Mouse (Mus musculus): Measurements from ENCODE around the gene Il27ra. TPM values are rescaled to one million over a fixed set of nuclear protein-coding genes. Genes with fewer than 3 reads are reported as not detected.
"Not testable (repeated sequence)": the region's sequence is repeated elsewhere in the genome, so short reads cannot be mapped to it uniquely, and the experiment has no call there.

The Il27ra gene
- polyA plus RNA-seq, 1 experiment from 2014 or later, result 0.66 TPM

- WGBS, result 88% methylated on average over 7 of the region's 7 CpGs
- Histone ChIP-seq H3K27ac (no peak overlapping the region), H3K9me3 (no peaks in the 10 kb centered on the region), H3K36me3 (peaks cover 88% of the 10 kb centered on the region), H3K9ac (no peak overlapping the region), H3K27me3 (no peaks in the 10 kb centered on the region), H3K4me2 (no peak overlapping the region), H3K4me1 (no peaks in the 10 kb centered on the region), H3K4me3 (no peak overlapping the region)
- ATAC-seq (ENCODE audit: insufficient number of reproducible peaks, insufficient read depth, low FRiP score, low TSS enrichment, low read depth), result no peak
Measured at GRCm38 (mm10) chr8:83989243-83989642, 53.1 kb downstream of the Il27ra start.

GRCm38 (mm10) chr8:83983222-83983621 is 59.2 kb downstream of the Il27ra start:
- H3K9me3 ChIP-seq; H3K27me3 ChIP-seq; H3K4me2 ChIP-seq; H3K4me3 ChIP-seq; H3K9ac ChIP-seq; H3K4me1 ChIP-seq; ATAC-seq (ENCODE audit: insufficient number of reproducible peaks, insufficient read depth, low FRiP score, low TSS enrichment, low read depth); H3K27ac ChIP-seq: not testable (repeated sequence)
- H3K36me3 ChIP-seq, result peaks cover 84% of the 10 kb centered on the region
- WGBS, result 98% methylated on average over 2 of the region's 2 CpGs

GRCm38 (mm10) chr8:83982449-83982848 is 59.9 kb downstream of the Il27ra start:
- ATAC-seq (ENCODE audit: insufficient number of reproducible peaks, insufficient read depth, low FRiP score, low TSS enrichment, low read depth), result no peak
- H3K9me3 ChIP-seq, result no peaks in the 10 kb centered on the region
- H3K36me3 ChIP-seq, result peaks cover 80% of the 10 kb centered on the region
- no peaks in the 10 kb centered on the region for H3K27me3 ChIP-seq
- H3K27ac ChIP-seq, result no peak overlapping the region
- no peak overlapping the region for H3K4me2 ChIP-seq
- peaks cover 6% of the 10 kb centered on the region for H3K4me1 ChIP-seq
- no peak overlapping the region for H3K4me3 ChIP-seq
- no peak overlapping the region for H3K9ac ChIP-seq
- WGBS, result 90% methylated on average over 4 of the region's 4 CpGs

- WGBS, result 94% methylated on average over 7 of the region's 7 CpGs
- Histone ChIP-seq H3K27me3 (no peaks in the 10 kb centered on the region), H3K4me3 (no peak overlapping the region), H3K9me3 (no peaks in the 10 kb centered on the region), H3K4me2 (no peak overlapping the region), H3K4me1 (peaks cover 15% of the 10 kb centered on the region), H3K36me3 (peaks cover 71% of the 10 kb centered on the region), H3K9ac (no peak overlapping the region), H3K27ac (no peak overlapping the region)
- ATAC-seq (ENCODE audit: insufficient number of reproducible peaks, insufficient read depth, low FRiP score, low TSS enrichment, low read depth), result no peak
Measured at GRCm38 (mm10) chr8:83981533-83981932, 60.9 kb downstream of the Il27ra start.

GRCm38 (mm10) chr8:83980845-83981244 is 61.5 kb downstream of the Il27ra start:
- H3K36me3 ChIP-seq, result peaks cover 64% of the 10 kb centered on the region
- 83% methylated on average over 8 of the region's 8 CpGs for WGBS
- H3K4me1 ChIP-seq, result peaks cover 18% of the 10 kb centered on the region
- no peak overlapping the region for H3K4me3 ChIP-seq
- ATAC-seq (ENCODE audit: insufficient number of reproducible peaks, insufficient read depth, low FRiP score, low TSS enrichment, low read depth), result no peak
- H3K27me3 ChIP-seq, result no peaks in the 10 kb centered on the region
- no peak overlapping the region for H3K27ac ChIP-seq
- H3K9me3 ChIP-seq, result no peaks in the 10 kb centered on the region
- no peak overlapping the region for H3K4me2 ChIP-seq
- H3K9ac ChIP-seq, result no peak overlapping the region

MicroRNA genes within 50 kb of the gene (microRNA counts, 519-probe panel; counts per million panel counts)
- microRNA mmu-miR-1199 (236 counts per million, percentile 44 among the panel's probes with 10 or more counts), microRNA mmu-miR-709 (2,580 counts per million, percentile 62 among the panel's probes with 10 or more counts)

Small RNA genes lying within 50 kb of the gene (microRNA-seq; reads per million reads assigned to microRNA genes)
- gene Mir1199 (not detected), gene Mir709 (not detected), gene Mir8111 (3.7 reads per million, percentile 15 among the genes with 10 or more reads in this experiment)

Other genes starting within 250 kb of the Il27ra start
- gene Adgrl1, start 142.5 kb downstream of the Il27ra start, polyA plus RNA-seq (2015; fragmentation: Nextera tagmentation; extraction: Ambion mirVana), result 30.5 and 31.6 TPM in 2 replicates
- 0.55 and 0.63 TPM in 2 replicates for gene Gm10644, start 87.4 kb downstream of the Il27ra start, polyA plus RNA-seq (2015; fragmentation: Nextera tagmentation; extraction: Ambion mirVana)
- gene Asf1b, start 87.1 kb downstream of the Il27ra start, polyA plus RNA-seq (2015; fragmentation: Nextera tagmentation; extraction: Ambion mirVana), result 58.0 and 61.3 TPM in 2 replicates
- gene Prkaca, start 69.6 kb downstream of the Il27ra start, polyA plus RNA-seq (2015; fragmentation: Nextera tagmentation; extraction: Ambion mirVana), result 148 and 159 TPM in 2 replicates
- gene Samd1, start 44.9 kb downstream of the Il27ra start, polyA plus RNA-seq (2015; fragmentation: Nextera tagmentation; extraction: Ambion mirVana), result 14.5 and 15.8 TPM in 2 replicates
- gene 1700067K01Rik, start 41.1 kb downstream of the Il27ra start, polyA plus RNA-seq (2015; fragmentation: Nextera tagmentation; extraction: Ambion mirVana), result 0.73 and 1.6 TPM in 2 replicates
- gene 2210011C24Rik, start 30.4 kb downstream of the Il27ra start, polyA plus RNA-seq (2015; fragmentation: Nextera tagmentation; extraction: Ambion mirVana), result 0.59 TPM in 1 of 2 replicates, not detected in the other
- 6.9 and 8.5 TPM in 2 replicates for gene Palm3, start 21.1 kb downstream of the Il27ra start, polyA plus RNA-seq (2015; fragmentation: Nextera tagmentation; extraction: Ambion mirVana)
- gene Rln3, start 2.4 kb upstream of the Il27ra start, polyA plus RNA-seq (2015; fragmentation: Nextera tagmentation; extraction: Ambion mirVana), result not detected in 2 replicates
- 1.6 and 2.0 TPM in 2 replicates for gene Gm10643, start 22.5 kb upstream of the Il27ra start, polyA plus RNA-seq (2015; fragmentation: Nextera tagmentation; extraction: Ambion mirVana)
- gene Rfx1, start 24.2 kb upstream of the Il27ra start, polyA plus RNA-seq (2015; fragmentation: Nextera tagmentation; extraction: Ambion mirVana), result 8.7 and 10.1 TPM in 2 replicates
- 10.8 and 12.2 TPM in 2 replicates for gene Dcaf15, start 62.2 kb upstream of the Il27ra start, polyA plus RNA-seq (2015; fragmentation: Nextera tagmentation; extraction: Ambion mirVana)
- 1.6 and 2.0 TPM in 2 replicates for gene Podnl1, start 83.4 kb upstream of the Il27ra start, polyA plus RNA-seq (2015; fragmentation: Nextera tagmentation; extraction: Ambion mirVana)
- 28.2 and 30.7 TPM in 2 replicates for gene Cc2d1a, start 105.3 kb upstream of the Il27ra start, polyA plus RNA-seq (2015; fragmentation: Nextera tagmentation; extraction: Ambion mirVana)
- gene 4930432K21Rik, start 105.4 kb upstream of the Il27ra start, polyA plus RNA-seq (2015; fragmentation: Nextera tagmentation; extraction: Ambion mirVana), result 1.4 and 1.8 TPM in 2 replicates
- 2.9 and 5.2 TPM in 2 replicates for gene Nanos3, start 142.6 kb upstream of the Il27ra start, polyA plus RNA-seq (2015; fragmentation: Nextera tagmentation; extraction: Ambion mirVana)
- gene Zswim4, start 194.5 kb upstream of the Il27ra start, polyA plus RNA-seq (2015; fragmentation: Nextera tagmentation; extraction: Ambion mirVana), result 19.6 and 22.6 TPM in 2 replicates
- 318 and 344 TPM in 2 replicates for gene D8Ertd738e, start 207.1 kb upstream of the Il27ra start, polyA plus RNA-seq (2015; fragmentation: Nextera tagmentation; extraction: Ambion mirVana)
- 62.4 and 69.8 TPM in 2 replicates for gene Mri1, start 214.7 kb upstream of the Il27ra start, polyA plus RNA-seq (2015; fragmentation: Nextera tagmentation; extraction: Ambion mirVana)
- 21.6 and 22.2 TPM in 2 replicates for gene Ccdc130, start 227.8 kb upstream of the Il27ra start, polyA plus RNA-seq (2015; fragmentation: Nextera tagmentation; extraction: Ambion mirVana)